Comparison of ENCODE assay signal across 13 mouse cellular contexts in genomic region chr3:135798241-135798640, GRCm38 (mm10). TPM values are rescaled to one million over a fixed set of nuclear protein-coding genes. Genes with fewer than 3 reads are reported as not detected.
DNase-seq lines count a peak whose midpoint lies in the region; ATAC-seq and TF ChIP-seq lines count a peak whose summit lies in the region.
"Had no signal": no experiment of that assay in that cellular context is flagged by ENCODE, and none has a peak within 500 bp of the region (broad histone marks: within the 10 kb centered on the region; RNA-seq: fewer than 3 reads in every experiment).

No protein-coding gene starts in this region.

- no peaks in the 10 kb centered on the region for H3K27me3 ChIP-seq in lung, embryonic 14.5 days (ENCODE audit: insufficient read depth, low read length)
- no peaks in the 10 kb centered on the region for H3K27me3 ChIP-seq in liver, embryonic 11.5 days (replicated peaks; ENCODE audit: control insufficient read depth, insufficient read depth, low read length)
- H3K27me3 ChIP-seq: heart, embryonic 12.5 days; lung, embryonic 15.5 days had no signal

- no peak overlapping the region for H3K27ac ChIP-seq in lung, embryonic 14.5 days (ENCODE audit: low read depth)
- no peak overlapping the region for H3K27ac ChIP-seq in liver, embryonic 11.5 days (ENCODE audit: low read depth, low read length)
- H3K27ac ChIP-seq: lung, embryonic 15.5 days had no signal

- no peaks in the 10 kb centered on the region for H3K9me3 ChIP-seq in lung, embryonic 14.5 days (ENCODE audit: low read depth, low read length)
- H3K9me3 ChIP-seq in liver, embryonic 11.5 days (ENCODE audit: control insufficient read depth, low read length) = no peaks in the 10 kb centered on the region
- H3K9me3 ChIP-seq: heart, embryonic 12.5 days; lung, embryonic 15.5 days had no signal

- no peak for ATAC-seq in lung, embryonic 14.5 days (ENCODE audit: insufficient read depth)
- ATAC-seq in liver, embryonic 11.5 days (replicated peaks; ENCODE audit: low FRiP score) = 0 out of 2 replicates have a peak, but pooled peaks have one; percentile 43
- ATAC-seq: hindbrain, embryonic 16.5 days had no signal

- 0 out of 2 replicates have a peak, but pooled peaks cover 4% of the 10 kb centered on the region for H3K4me1 ChIP-seq in lung, embryonic 14.5 days (ENCODE audit: insufficient read depth)
- H3K4me1 ChIP-seq in liver, embryonic 11.5 days (replicated peaks; ENCODE audit: control insufficient read depth, insufficient read depth, low read length) = no peaks in the 10 kb centered on the region
- H3K4me1 ChIP-seq: heart, embryonic 12.5 days had no signal

- no peak overlapping the region for H3K4me2 ChIP-seq in lung, embryonic 14.5 days
- no peak overlapping the region for H3K4me2 ChIP-seq in liver, embryonic 11.5 days
- H3K4me2 ChIP-seq: heart, embryonic 12.5 days; lung, embryonic 15.5 days had no signal

- peak; percentile 15 for DNase-seq in lung, embryonic 14.5 days
- no peak for DNase-seq in lung, postnatal 4 days
- peak; percentile 35 to 39 for DNase-seq in kidney, adult 8-10 months
- no peak for DNase-seq in liver, embryonic 11.5 days (ENCODE audit: low spot score)
- no peak for DNase-seq in spleen, adult 18-20 months
- no peak for DNase-seq in urinary bladder, postnatal 36 days (ENCODE audit: low spot score in 2 of 2)
- DNase-seq in Muller cell, postnatal 12 days (ENCODE audit: inconsistent ontology term) = no peak
- DNase-seq: gastrocnemius, postnatal 36 days; right cerebral cortex, adult 18-20 months; thymus, adult 2 months had no signal

- 22% methylated on average over 3 of the region's 3 CpGs for WGBS in lung, embryonic 14.5 days
- 67% methylated on average over 3 of the region's 3 CpGs for WGBS in liver, embryonic 11.5 days

- no peaks in the 10 kb centered on the region for H3K36me3 ChIP-seq in lung, embryonic 14.5 days (ENCODE audit: insufficient read depth)
- H3K36me3 ChIP-seq in liver, embryonic 11.5 days (ENCODE audit: control insufficient read depth, insufficient read depth, low read length) = no peaks in the 10 kb centered on the region
- H3K36me3 ChIP-seq: heart, embryonic 12.5 days; lung, embryonic 15.5 days had no signal

- TF ChIP-seq CTCF in lung, embryonic 14.5 days (IDR thresholded peaks at IDR 0.05; ENCODE audit: low read depth) = no peak

- no peak overlapping the region for H3K9ac ChIP-seq in lung, embryonic 14.5 days
- no peak overlapping the region for H3K9ac ChIP-seq in liver, embryonic 11.5 days (ENCODE audit: low read depth, low read length)
- H3K9ac ChIP-seq: heart, embryonic 12.5 days; lung, embryonic 15.5 days had no signal

- no peak overlapping the region for H3K4me3 ChIP-seq in lung, embryonic 14.5 days (ENCODE audit: low read depth, low read length)
- no peak overlapping the region for H3K4me3 ChIP-seq in liver, embryonic 11.5 days (ENCODE audit: low read depth, low read length)
- H3K4me3 ChIP-seq: heart, embryonic 12.5 days; lung, embryonic 15.5 days had no signal

RNA-seq across cellular contexts. Expression of gene Slc39a8, which starts 26.8 kb away (rescaled TPM):
- polyA plus RNA-seq in lung, embryonic 14.5 days (2014; fragmentation: Nextera tagmentation; extraction: Ambion mirVana) = 20.2 and 22.6 TPM in 2 replicates
- polyA plus RNA-seq in liver, embryonic 11.5 days (2014; fragmentation: Nextera tagmentation; extraction: Ambion mirVana) = 106 and 114 TPM in 2 replicates

Comparison
In these comparisons a context has a peak if more than half of its experiments do, and no peak if none do; other contexts are left out.
1. DNase-seq: peak in lung, embryonic 14.5 days (single experiment) and kidney, adult 8-10 months (2 of 2); none in lung, postnatal 4 days (0 of 2), liver, embryonic 11.5 days (single experiment), spleen, adult 18-20 months (0 of 2), urinary bladder, postnatal 36 days (0 of 2) and Muller cell, postnatal 12 days (single experiment).